Mouse (Mus musculus) kidney, embryonic 14.5 days (tissue): ENCODE measurements around the gene Car7. TPM values are rescaled to one million over a fixed set of nuclear protein-coding genes. Genes with fewer than 3 reads are reported as not detected.
A peak's percentile ranks its signal among the peaks of the same experiment; 100 is the strongest.

Source experiments
- ATAC-seq: fragments of 200-750 bp; cut with Nextera tagmentation; 2 replicates; pipeline ENCODE4 v1.8.0; 2017; ENCODE audit warnings: moderate number of reproducible peaks, mild to moderate bottlenecking, moderate TSS enrichment, moderate library complexity; ENCODE audit not compliant: low FRiP score, low TSS enrichment
- H3K27ac ChIP-seq: fragments of 300-500 bp; sonication (generic); 2 replicates; pipeline ENCODE4 v1.5.1; 2014; ENCODE audit warnings: low read depth, mild to moderate bottlenecking, low read length, moderate library complexity, mixed read lengths
- H3K27me3 ChIP-seq: fragments of 300-500 bp; sonication (generic); 2 replicates; pipeline ENCODE4 v1.6.1; 2014; ENCODE audit warnings: mild to moderate bottlenecking, low read length; ENCODE audit not compliant: control insufficient read depth, insufficient read depth
- H3K36me3 ChIP-seq: fragments of 300-500 bp; sonication (generic); 2 replicates; pipeline ENCODE4 v1.6.1; 2014; ENCODE audit warnings: low read length, mixed read lengths; ENCODE audit not compliant: control insufficient read depth, insufficient read depth
- H3K4me1 ChIP-seq: fragments of 300-500 bp; sonication (generic); 2 replicates; pipeline ENCODE4 v1.6.1; 2014; ENCODE audit warnings: low read length, mixed read lengths; ENCODE audit not compliant: control insufficient read depth, insufficient read depth
- H3K4me2 ChIP-seq: fragments of 300-500 bp; sonication (generic); replicated peaks from 2 replicates; pipeline ENCODE4 v1.6.1; 2014; ENCODE audit warnings: low read depth, mild to moderate bottlenecking, low read length
- H3K4me3 ChIP-seq: fragments of 300-500 bp; sonication (generic); 2 replicates; pipeline ENCODE4 v1.5.1; 2014; ENCODE audit warnings: mild to moderate bottlenecking, low read length
- H3K9ac ChIP-seq: fragments of 300-500 bp; sonication (generic); 2 replicates; pipeline ENCODE4 v1.6.1; 2014; ENCODE audit warnings: low read depth, mild to moderate bottlenecking, low read length, moderate library complexity
- H3K9me3 ChIP-seq: fragments of 300-500 bp; sonication (generic); 2 replicates; pipeline ENCODE4 v1.6.1; 2016; ENCODE audit warnings: low read length; ENCODE audit not compliant: control insufficient read depth
- WGBS: fragments of 180-500 bp; shearing (Covaris S2); extraction: QIAGEN DNeasy Blood & Tissue Kit; methylation state at CpG from one replicate; pipeline ENCODE4 v1.1.7; 2014; 5-methylcytosine and 5-hydroxymethylcytosine counted together
- polyA plus RNA-seq: library from polyadenylated mRNA; unstranded; fragments of >200 nt; fragmentation: Nextera tagmentation; extraction: Ambion mirVana; gene quantifications from 2 replicates; pipeline ENCODE4 v1.2.1, GENCODE M21; 2014

Car7 gene
- polyA plus RNA-seq, 1 experiment from 2014 or later: 1.3 TPM

- Histone ChIP-seq H3K9me3 (no peaks in the 10 kb centered on the region), H3K9ac (no peak overlapping the region), H3K27ac (no peak overlapping the region), H3K27me3 (no peaks in the 10 kb centered on the region), H3K4me1 (0 out of 2 replicates have a peak, but pooled peaks cover 6% of the 10 kb centered on the region), H3K36me3 (peaks cover 20% of the 10 kb centered on the region), H3K4me2 (no peak overlapping the region), H3K4me3 (no peak overlapping the region)
- ATAC-seq: no peak
- WGBS: 97% methylated on average over 3 of the region's 3 CpGs
These were observed 55.8 kb downstream of the Car7 start for GRCm38 (mm10) chr8:104590284-104590683.

- Histone ChIP-seq H3K4me3 (peak within 1 kb of the TSS; percentile 78), H3K9ac (peak within 1 kb of the TSS; percentile 72), H3K27ac (peak within 1 kb of the TSS; percentile 74; the same call in 1 of the 2 replicates), H3K4me2 (peak within 1 kb of the TSS; percentile 73), H3K36me3 (peaks cover 20% of the 10 kb centered on the region), H3K9me3 (no peaks in the 10 kb centered on the region), H3K27me3 (no peaks in the 10 kb centered on the region), H3K4me1 (0 out of 2 replicates have a peak, but pooled peaks cover 9% of the 10 kb centered on the region)
- ATAC-seq: peak; percentile 97
- 1% methylated on average over 44 of the region's 44 CpGs for WGBS
These were observed 56.8 kb downstream of the Car7 start, which contains the start of gene Pdp2 for GRCm38 (mm10) chr8:104591133-104591834. TSS of gene Pdp2 (plus strand) at chr8:104591451.

GRCm38 (mm10) chr8:104591856-104592255, 57.4 kb downstream of the Car7 start:
- H3K4me3 ChIP-seq: peak overlapping the region; percentile 78
- ATAC-seq: no peak
- H3K4me1 ChIP-seq: peaks cover 11% of the 10 kb centered on the region; the same call in 1 of the 2 replicates
- 0 out of 2 replicates have a peak overlapping the region, but pooled peaks have one; percentile 74 for H3K27ac ChIP-seq
- H3K9ac ChIP-seq: peak overlapping the region; percentile 72
- under 1% methylated on average over 9 of the region's 9 CpGs for WGBS
- H3K4me2 ChIP-seq: peak overlapping the region; percentile 73
- no peaks in the 10 kb centered on the region for H3K9me3 ChIP-seq
- H3K36me3 ChIP-seq: peaks cover 20% of the 10 kb centered on the region
- no peaks in the 10 kb centered on the region for H3K27me3 ChIP-seq

GRCm38 (mm10) chr8:104592566-104592965, 58.1 kb downstream of the Car7 start:
- no peak overlapping the region for H3K9ac ChIP-seq
- H3K4me3 ChIP-seq: peak overlapping the region; percentile 78; the same call in 1 of the 2 replicates
- H3K27me3 ChIP-seq: no peaks in the 10 kb centered on the region
- no peak overlapping the region for H3K27ac ChIP-seq
- peaks cover 20% of the 10 kb centered on the region for H3K36me3 ChIP-seq
- 60% methylated on average over 6 of the region's 6 CpGs for WGBS
- H3K4me2 ChIP-seq: peak overlapping the region; percentile 73
- H3K9me3 ChIP-seq: no peaks in the 10 kb centered on the region
- H3K4me1 ChIP-seq: peaks cover 15% of the 10 kb centered on the region; the same call in 1 of the 2 replicates
- ATAC-seq: no peak

- H3K9ac ChIP-seq: no peak overlapping the region
- H3K4me1 ChIP-seq: peaks cover 23% of the 10 kb centered on the region; the same call in 1 of the 2 replicates
- no peaks in the 10 kb centered on the region for H3K27me3 ChIP-seq
- H3K9me3 ChIP-seq: no peaks in the 10 kb centered on the region
- no peak for ATAC-seq
- 90% methylated on average over 31 of the region's 31 CpGs for WGBS
- H3K4me2 ChIP-seq: no peak overlapping the region
- peaks cover 20% of the 10 kb centered on the region for H3K36me3 ChIP-seq
- H3K4me3 ChIP-seq: no peak overlapping the region
- H3K27ac ChIP-seq: no peak overlapping the region
These were observed 59.2 kb downstream of the Car7 start for GRCm38 (mm10) chr8:104593536-104594325.

GRCm38 (mm10) chr8:104594611-104595362, 60.3 kb downstream of the Car7 start:
- H3K27ac ChIP-seq: no peak overlapping the region
- H3K9me3 ChIP-seq: no peaks in the 10 kb centered on the region
- peaks cover 20% of the 10 kb centered on the region for H3K36me3 ChIP-seq
- no peaks in the 10 kb centered on the region for H3K27me3 ChIP-seq
- H3K9ac ChIP-seq: no peak overlapping the region
- WGBS: 97% methylated on average over 19 of the region's 19 CpGs
- ATAC-seq: no peak
- peaks cover 23% of the 10 kb centered on the region; the same call in 1 of the 2 replicates for H3K4me1 ChIP-seq
- no peak overlapping the region for H3K4me3 ChIP-seq
- no peak overlapping the region for H3K4me2 ChIP-seq

- Histone ChIP-seq H3K9me3 (no peaks in the 10 kb centered on the region), H3K27me3 (no peaks in the 10 kb centered on the region), H3K36me3 (peaks cover 20% of the 10 kb centered on the region), H3K4me2 (no peak overlapping the region), H3K27ac (peak overlapping the region; percentile 20; the same call in 1 of the 2 replicates), H3K4me3 (no peak overlapping the region), H3K9ac (no peak overlapping the region), H3K4me1 (peaks cover 23% of the 10 kb centered on the region; the same call in 1 of the 2 replicates)
- no peak for ATAC-seq
- 55% methylated on average over 21 of the region's 21 CpGs for WGBS
These were observed 61.5 kb downstream of the Car7 start for GRCm38 (mm10) chr8:104595773-104596536.

- H3K36me3 ChIP-seq: peaks cover 20% of the 10 kb centered on the region
These were observed 63.2 kb downstream of the Car7 start for GRCm38 (mm10) chr8:104597656-104598055.

More at GRCm38 (mm10) chr8:104597656-104598055, 63.2 kb downstream of the Car7 start:
- H3K27me3 ChIP-seq: no peaks in the 10 kb centered on the region
- H3K4me2 ChIP-seq: no peak overlapping the region
- 0 out of 2 replicates have a peak, but pooled peaks have one; percentile 11 for ATAC-seq
- no peak overlapping the region for H3K4me3 ChIP-seq
- peaks cover 28% of the 10 kb centered on the region; the same call in 1 of the 2 replicates for H3K4me1 ChIP-seq
- H3K27ac ChIP-seq: peak overlapping the region; percentile 53; the same call in 1 of the 2 replicates
- no peaks in the 10 kb centered on the region for H3K9me3 ChIP-seq
- WGBS: 43% methylated on average over 6 of the region's 6 CpGs
- no peak overlapping the region for H3K9ac ChIP-seq
